Mouse (Mus musculus) frontal cortex, postnatal 36 days (tissue): Measurements from ENCODE around the gene H2-Q2.
"Not testable (repeated sequence)": the region's sequence is repeated elsewhere in the genome, so short reads cannot be mapped to it uniquely, and the experiment has no call there.

Experiments
- DNase-seq, 2 experiments: peaks; one replicate each; pipeline ENCODE4 v3.0.0; 2022; ENCODE audit warnings: low spot score in 2 of 2

H2-Q2 gene

DNA sequence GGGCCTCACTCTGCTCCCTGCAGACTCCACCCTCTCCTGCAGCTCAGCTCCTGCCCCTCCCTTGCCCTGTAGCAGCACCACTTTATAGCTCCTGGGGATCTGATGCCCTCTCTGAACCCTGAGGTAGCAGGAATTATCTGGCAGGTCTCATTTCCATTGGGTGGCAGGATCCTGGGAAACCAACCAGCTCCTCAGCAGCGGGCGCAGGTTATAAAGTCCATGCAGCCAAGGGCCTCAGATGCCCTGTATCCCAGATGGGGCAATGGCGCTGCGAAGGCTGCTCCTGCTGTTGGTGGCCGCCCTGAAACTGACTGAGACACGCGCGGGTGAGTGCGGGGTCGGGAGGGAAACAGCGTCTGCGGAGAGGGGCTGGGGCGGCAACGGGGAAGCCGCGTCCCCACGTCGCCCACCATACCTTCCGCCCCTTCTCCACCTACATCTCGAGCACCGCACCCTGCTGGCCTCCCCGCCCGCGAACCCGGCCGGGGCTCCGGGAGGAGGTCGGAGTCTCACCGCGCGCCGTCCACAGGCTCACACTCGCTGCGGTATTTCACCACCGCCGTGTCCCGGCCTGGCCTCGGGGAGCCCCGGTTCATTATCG is at the start of gene H2-Q2:
Gene H2-Q2, plus strand, starts transcription at position 172 of the 601 bp plus-strand sequence.
- DNase-seq = no peak

DNA sequence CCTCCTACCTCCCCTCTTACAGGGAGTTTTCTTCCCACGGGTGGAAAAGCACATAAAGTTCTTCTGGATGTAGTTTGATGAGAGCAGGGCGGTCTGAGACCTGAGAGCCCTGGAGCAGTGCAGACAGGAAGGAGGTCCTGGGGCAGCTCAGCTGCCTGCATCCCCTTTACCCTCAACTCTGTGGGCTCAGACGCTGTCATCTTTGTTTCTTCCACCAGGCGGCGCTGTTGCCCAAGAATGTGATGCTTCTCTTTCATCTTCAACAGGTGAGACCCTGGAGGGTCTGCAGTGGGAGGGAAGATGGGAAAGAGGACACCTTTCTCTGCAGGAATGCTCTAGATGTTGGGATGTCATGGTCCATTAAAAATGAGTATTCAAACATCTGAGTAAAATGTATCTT is 46.2 kb upstream of the H2-Q2 start:
- DNase-seq = peak; percentile 36 to 46

DNA sequence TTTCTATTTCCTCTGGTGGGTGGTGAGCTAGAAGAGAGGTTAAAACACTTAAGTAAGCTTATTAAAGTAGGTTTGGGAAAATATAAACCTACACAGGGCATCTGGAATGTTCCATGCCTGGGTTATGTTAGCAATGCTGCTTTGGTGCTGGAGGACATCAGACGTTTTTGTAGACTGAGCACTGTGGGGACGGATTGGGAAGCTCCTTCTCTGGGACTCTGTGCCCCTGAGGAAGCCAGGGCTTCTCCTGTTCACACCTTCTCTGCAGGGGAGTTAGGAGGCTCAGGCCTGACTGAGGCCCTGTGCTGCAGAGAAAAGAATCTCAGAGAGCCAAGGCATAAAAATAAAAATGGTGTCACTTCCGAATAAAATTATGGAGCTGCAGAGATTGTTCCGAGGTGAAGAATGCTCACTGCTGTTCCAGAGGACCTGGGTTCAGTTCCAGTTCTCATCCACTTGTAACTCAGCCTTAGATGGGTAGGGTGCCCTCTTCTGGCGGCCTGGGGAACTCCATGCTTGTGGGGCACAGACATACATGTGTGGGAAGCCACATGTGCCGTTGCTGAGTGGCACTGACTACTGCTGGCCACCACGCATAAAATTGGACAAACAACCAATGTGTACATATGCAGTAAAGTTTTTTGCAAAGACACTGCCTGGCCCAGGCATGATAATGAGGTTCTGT is 41.6 kb upstream of the H2-Q2 start:
- not testable (repeated sequence) for DNase-seq

- DNase-seq = peak; percentile 87 to 90
These were observed 40.3 kb upstream of the H2-Q2 start for GRCm38 (mm10) chr17:35301645-35302258.

DNA sequence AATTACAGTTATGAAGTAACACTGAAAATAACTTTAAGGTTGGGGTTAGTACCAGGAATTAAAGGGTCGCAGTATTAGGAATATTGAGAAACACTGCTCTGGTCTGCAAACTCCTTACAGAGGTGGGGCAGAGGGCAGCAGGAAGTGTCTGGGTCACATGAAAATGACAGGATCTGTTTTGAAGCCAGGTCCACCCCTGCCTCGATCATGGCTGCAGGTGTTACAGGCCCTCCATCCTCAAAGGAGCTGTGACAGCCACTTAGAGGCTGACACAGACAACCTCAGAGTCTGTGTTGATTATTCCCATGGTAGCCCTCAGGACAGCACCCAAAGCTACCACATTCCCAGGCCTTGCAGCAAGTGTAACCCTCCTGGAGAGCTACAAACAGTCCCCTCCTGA is 38.8 kb upstream of the H2-Q2 start:
- DNase-seq = no peak

- DNase-seq = no peak
These were observed 38.2 kb upstream of the H2-Q2 start for GRCm38 (mm10) chr17:35303756-35304350.

- no peak for DNase-seq
These were observed 37.6 kb upstream of the H2-Q2 start for GRCm38 (mm10) chr17:35304478-35304877.

- DNase-seq = not testable (repeated sequence)
These were observed 37.1 kb upstream of the H2-Q2 start for GRCm38 (mm10) chr17:35304921-35305320.

DNA sequence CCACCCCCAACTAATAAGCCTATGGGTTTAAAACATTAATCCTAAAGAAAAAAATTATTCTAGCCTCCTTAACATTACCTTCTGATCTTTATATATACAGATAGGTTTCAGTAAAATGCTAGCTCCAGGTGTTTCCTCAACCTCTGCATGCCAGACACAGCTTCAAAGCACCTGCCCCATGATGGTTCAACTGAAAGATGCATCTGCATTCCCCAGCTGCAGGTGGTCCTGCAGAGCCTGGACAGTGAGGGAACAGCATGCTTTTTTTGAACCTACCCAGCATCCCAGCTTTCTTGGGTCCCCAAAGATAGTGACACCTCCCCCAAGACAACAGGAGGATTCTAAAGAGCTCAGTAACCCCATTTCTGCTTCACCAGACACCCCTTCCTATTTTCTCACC is 23.4 kb upstream of the H2-Q2 start:
- no peak for DNase-seq

DNA sequence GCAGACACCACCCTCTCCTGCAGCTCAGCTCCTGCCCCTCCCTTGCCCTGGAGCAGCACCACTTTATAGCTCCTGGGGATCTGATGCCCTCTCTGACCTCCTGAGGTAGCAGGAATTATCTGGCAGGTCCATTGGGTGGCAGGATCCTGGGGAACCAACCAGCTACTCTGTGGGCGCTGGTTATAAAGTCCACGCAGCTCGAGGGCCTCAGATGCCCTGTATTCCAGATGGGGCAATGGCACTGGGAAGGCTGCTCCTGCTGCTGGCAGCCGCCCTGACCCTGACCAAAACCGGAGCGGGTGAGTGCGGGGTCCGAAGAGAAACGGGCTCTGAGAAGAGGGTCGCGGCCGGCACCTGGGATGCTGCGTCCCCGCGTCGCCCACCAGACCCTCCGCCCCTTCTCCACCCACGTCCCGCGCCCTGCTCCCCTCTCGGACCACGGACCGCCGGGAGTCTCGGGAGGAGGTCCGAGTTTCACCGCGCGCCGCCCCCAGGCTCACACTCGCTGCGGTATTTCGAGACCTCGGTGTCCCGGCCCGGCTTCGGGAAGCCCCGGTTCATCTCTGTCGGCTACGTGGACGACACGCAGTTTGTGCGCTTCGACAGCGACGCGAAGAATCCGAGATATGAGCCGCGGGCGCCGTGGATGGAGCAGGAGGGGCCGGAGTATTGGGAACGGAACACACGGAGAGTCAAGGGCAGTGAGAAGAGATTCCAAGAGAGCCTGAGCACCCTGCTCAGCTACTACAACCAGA is 21.5 kb upstream of the H2-Q2 start, which contains the start of gene H2-Q1:
Gene H2-Q1, plus strand, starts transcription at position 79 of the 755 bp plus-strand sequence.
- no peak for DNase-seq

DNA sequence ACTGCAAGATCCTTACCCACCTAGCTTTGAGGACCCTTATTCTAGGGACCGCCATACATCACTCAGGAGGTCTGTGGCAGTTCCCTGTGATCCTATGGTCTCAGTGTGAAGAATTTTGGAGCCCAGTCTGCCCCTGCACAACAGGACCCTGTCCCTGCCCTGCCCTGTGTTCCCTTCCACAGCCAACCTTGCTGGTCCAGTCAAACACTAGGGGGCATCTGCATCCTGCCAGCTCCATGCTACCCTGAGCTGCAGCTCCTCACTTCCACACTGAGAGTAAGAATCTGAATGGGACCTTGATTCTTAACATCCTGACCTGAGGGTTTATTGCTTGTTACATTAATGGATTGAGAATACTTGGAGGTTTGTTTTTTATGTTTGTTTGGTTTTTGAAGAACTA is 16.9 kb upstream of the H2-Q2 start:
- DNase-seq = not testable (repeated sequence)

- not testable (repeated sequence) for DNase-seq
These were observed 16.0 kb upstream of the H2-Q2 start for GRCm38 (mm10) chr17:35326000-35326399.

GRCm38 (mm10) chr17:35329714-35330113 is 12.3 kb upstream of the H2-Q2 start:
- not testable (repeated sequence) for DNase-seq

DNA sequence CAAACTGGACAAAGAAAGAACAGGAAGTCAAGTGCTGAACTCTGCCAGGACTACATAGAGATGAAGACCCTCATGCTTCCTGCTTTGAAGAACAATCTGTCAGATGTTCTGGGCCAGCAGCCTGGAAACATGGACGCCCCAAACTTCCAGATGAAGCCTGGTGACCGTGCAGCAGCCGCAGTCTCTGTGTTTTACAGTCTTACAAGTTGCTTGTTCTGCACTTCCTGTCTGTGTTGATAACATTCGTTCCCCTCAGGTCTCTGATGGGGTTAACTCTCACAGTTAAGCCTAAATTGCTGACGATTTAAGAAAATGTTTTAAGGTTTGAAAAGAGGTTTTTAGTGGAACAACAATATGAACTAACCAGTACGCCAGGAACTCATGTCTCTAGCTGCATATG is 10.5 kb upstream of the H2-Q2 start:
- DNase-seq = not testable (repeated sequence)

- DNase-seq = no peak
These were observed 852 bp downstream of the H2-Q2 start for GRCm38 (mm10) chr17:35342711-35343476.

- not testable (repeated sequence) for DNase-seq
These were observed 5.6 kb downstream of the H2-Q2 start for GRCm38 (mm10) chr17:35347659-35348058.

GRCm38 (mm10) chr17:35353275-35353674 is 11.2 kb downstream of the H2-Q2 start:
- DNase-seq = not testable (repeated sequence)

- DNase-seq = no peak
These were observed 12.0 kb downstream of the H2-Q2 start for GRCm38 (mm10) chr17:35354071-35354470.

GRCm38 (mm10) chr17:35357086-35357485 is 15.0 kb downstream of the H2-Q2 start:
- no peak for DNase-seq

GRCm38 (mm10) chr17:35358763-35359469 is 16.9 kb downstream of the H2-Q2 start:
- no peak for DNase-seq
